Mouse (Mus musculus) limb, embryonic 13.5 days (tissue): Measurements from ENCODE around the gene Gpr18. TPM values are rescaled to one million over a fixed set of nuclear protein-coding genes. Genes with fewer than 3 reads are reported as not detected.

Experiments used
- ATAC-seq: fragments of 200-750 bp; cut with Nextera tagmentation; 2 replicates; pipeline ENCODE4 v1.8.0; 2017; ENCODE audit warnings: low read depth, moderate number of reproducible peaks, moderate TSS enrichment; ENCODE audit not compliant: low FRiP score
- H3K27ac ChIP-seq: fragments of 300-500 bp; sonication (generic); 2 replicates; pipeline ENCODE4 v1.5.1; 2015; ENCODE audit warnings: inconsistent platforms, mild to moderate bottlenecking, moderate library complexity
- H3K27me3 ChIP-seq: fragments of 300-500 bp; sonication (generic); 2 replicates; pipeline ENCODE4 v1.6.1; 2015; ENCODE audit warnings: mild to moderate bottlenecking, inconsistent platforms
- H3K36me3 ChIP-seq: fragments of 300-500 bp; sonication (generic); 2 replicates; pipeline ENCODE4 v1.6.1; 2015; ENCODE audit warnings: inconsistent platforms, mild to moderate bottlenecking, moderate library complexity
- H3K4me1 ChIP-seq: fragments of 300-500 bp; sonication (generic); 2 replicates; pipeline ENCODE4 v1.6.1; 2015; ENCODE audit warnings: inconsistent platforms
- H3K4me2 ChIP-seq: fragments of 300-500 bp; sonication (generic); replicated peaks from 2 replicates; pipeline ENCODE4 v1.6.1; 2015; ENCODE audit warnings: inconsistent platforms, mild to moderate bottlenecking, moderate library complexity
- H3K4me3 ChIP-seq: fragments of 300-500 bp; sonication (generic); 2 replicates; pipeline ENCODE4 v1.5.1; 2015; ENCODE audit warnings: moderate library complexity, mild to moderate bottlenecking, inconsistent platforms
- H3K9ac ChIP-seq: fragments of 300-500 bp; sonication (generic); 2 replicates; pipeline ENCODE4 v1.6.1; 2015; ENCODE audit warnings: mild to moderate bottlenecking, inconsistent platforms
- H3K9me3 ChIP-seq: fragments of 300-500 bp; sonication (generic); 2 replicates; pipeline ENCODE4 v1.6.1; 2016; ENCODE audit warnings: inconsistent platforms
- WGBS: fragments of 180-500 bp; shearing (Covaris S2); methylation state at CpG from one replicate; pipeline ENCODE4 v1.1.7; 2015; 5-methylcytosine and 5-hydroxymethylcytosine counted together
- polyA plus RNA-seq: library from polyadenylated mRNA; unstranded; fragments of >200 nt; fragmentation: Nextera tagmentation; extraction: Ambion mirVana; gene quantifications from 2 replicates; pipeline ENCODE4 v1.2.1, GENCODE M21; 2015

Gene Gpr18
- polyA plus RNA-seq, 1 experiment from 2014 or later, result 0.37 TPM

- no peaks in the 10 kb centered on the region for H3K27me3 ChIP-seq
- H3K9ac ChIP-seq, result no peak overlapping the region
- peaks cover 32% of the 10 kb centered on the region for H3K4me1 ChIP-seq
- no peaks in the 10 kb centered on the region for H3K9me3 ChIP-seq
- no peak overlapping the region for H3K4me2 ChIP-seq
- H3K4me3 ChIP-seq, result no peak overlapping the region
- H3K27ac ChIP-seq, result no peak overlapping the region
- peaks cover 5% of the 10 kb centered on the region; the same call in 1 of the 2 replicates for H3K36me3 ChIP-seq
- WGBS, result 96% methylated on average over 2 of the region's 2 CpGs
- no peak for ATAC-seq
Measured at GRCm38 (mm10) chr14:121897773-121898172, 17.8 kb downstream of the Gpr18 start.

GRCm38 (mm10) chr14:121896126-121897090 lies 19.2 kb downstream of the Gpr18 start:
- peaks cover 5% of the 10 kb centered on the region; the same call in 1 of the 2 replicates for H3K36me3 ChIP-seq
- H3K27me3 ChIP-seq, result no peaks in the 10 kb centered on the region
- no peak overlapping the region for H3K4me2 ChIP-seq
- H3K9me3 ChIP-seq, result no peaks in the 10 kb centered on the region
- peaks cover 37% of the 10 kb centered on the region for H3K4me1 ChIP-seq
- no peak overlapping the region for H3K4me3 ChIP-seq
- no peak for ATAC-seq
- H3K27ac ChIP-seq, result no peak overlapping the region
- WGBS, result 78% methylated on average over 6 of the region's 6 CpGs
- H3K9ac ChIP-seq, result no peak overlapping the region

GRCm38 (mm10) chr14:121895316-121895715 lies 20.3 kb downstream of the Gpr18 start:
- no peak for ATAC-seq
- WGBS, result 79% methylated on average over 4 of the region's 4 CpGs
- H3K27ac ChIP-seq, result peak overlapping the region; percentile 48; the same call in 1 of the 2 replicates

GRCm38 (mm10) chr14:121894511-121895135 lies 21.0 kb downstream of the Gpr18 start:
- Histone ChIP-seq H3K9ac (no peak overlapping the region), H3K27ac (no peak overlapping the region), H3K4me2 (no peak overlapping the region), H3K9me3 (no peaks in the 10 kb centered on the region), H3K4me1 (peaks cover 37% of the 10 kb centered on the region), H3K36me3 (peaks cover 12% of the 10 kb centered on the region; the same call in 1 of the 2 replicates), H3K4me3 (no peak overlapping the region), H3K27me3 (no peaks in the 10 kb centered on the region)
- ATAC-seq, result no peak
- WGBS, result 51% methylated on average over 5 of the region's 5 CpGs

More at GRCm38 (mm10) chr14:121895316-121895715, 20.3 kb downstream of the Gpr18 start:
- Histone ChIP-seq H3K9ac (no peak overlapping the region), H3K27me3 (no peaks in the 10 kb centered on the region), H3K4me3 (no peak overlapping the region), H3K36me3 (peaks cover 10% of the 10 kb centered on the region; the same call in 1 of the 2 replicates), H3K4me2 (no peak overlapping the region), H3K9me3 (no peaks in the 10 kb centered on the region), H3K4me1 (peaks cover 37% of the 10 kb centered on the region)

GRCm38 (mm10) chr14:121893747-121894146 lies 21.8 kb downstream of the Gpr18 start:
- Histone ChIP-seq H3K27me3 (no peaks in the 10 kb centered on the region), H3K4me1 (peaks cover 28% of the 10 kb centered on the region), H3K9ac (no peak overlapping the region; the same call in 1 of the 2 replicates), H3K4me2 (no peak overlapping the region), H3K27ac (no peak overlapping the region), H3K9me3 (no peaks in the 10 kb centered on the region), H3K36me3 (peaks cover 16% of the 10 kb centered on the region), H3K4me3 (no peak overlapping the region)
- whole genome bisulfite sequencing, result 80% methylated on average over 6 of the region's 6 CpGs
- no peak for ATAC-seq

- no peaks in the 10 kb centered on the region for H3K27me3 ChIP-seq
- no peak overlapping the region for H3K4me2 ChIP-seq
- H3K36me3 ChIP-seq, result peaks cover 9% of the 10 kb centered on the region
- H3K4me3 ChIP-seq, result no peak overlapping the region
- H3K27ac ChIP-seq, result no peak overlapping the region
- WGBS, result 66% methylated on average over 6 of the region's 6 CpGs
- no peaks in the 10 kb centered on the region for H3K9me3 ChIP-seq
- H3K4me1 ChIP-seq, result peaks cover 23% of the 10 kb centered on the region
- no peak for ATAC-seq
- H3K9ac ChIP-seq, result no peak overlapping the region
Measured at GRCm38 (mm10) chr14:121884150-121884797, 31.3 kb downstream of the Gpr18 start.

GRCm38 (mm10) chr14:121881211-121881610 lies 34.4 kb downstream of the Gpr18 start:
- H3K27me3 ChIP-seq, result no peaks in the 10 kb centered on the region
- H3K4me1 ChIP-seq, result peaks cover 13% of the 10 kb centered on the region
- H3K27ac ChIP-seq, result no peak overlapping the region
- H3K36me3 ChIP-seq, result peaks cover 6% of the 10 kb centered on the region; the same call in 1 of the 2 replicates
- no peak overlapping the region for H3K4me2 ChIP-seq
- no peak overlapping the region for H3K4me3 ChIP-seq
- H3K9me3 ChIP-seq, result no peaks in the 10 kb centered on the region
- no peak for ATAC-seq
- WGBS, result 88% methylated on average over 7 of the region's 7 CpGs
- no peak overlapping the region for H3K9ac ChIP-seq

- ATAC-seq, result no peak
- H3K27me3 ChIP-seq, result no peaks in the 10 kb centered on the region
- H3K9ac ChIP-seq, result peak overlapping the region; percentile 92
- WGBS, result 14% methylated on average over 16 of the region's 16 CpGs
- H3K4me3 ChIP-seq, result peak overlapping the region; percentile 94
- H3K4me2 ChIP-seq, result peak overlapping the region; percentile 93
- no peak overlapping the region for H3K27ac ChIP-seq
- peaks cover 2% of the 10 kb centered on the region; the same call in 1 of the 2 replicates for H3K36me3 ChIP-seq
- peaks cover 9% of the 10 kb centered on the region for H3K4me1 ChIP-seq
- no peaks in the 10 kb centered on the region for H3K9me3 ChIP-seq
Measured at GRCm38 (mm10) chr14:121879266-121879840, 36.2 kb downstream of the Gpr18 start.

- 0% methylated on average over 27 of the region's 27 CpGs for WGBS
Measured at GRCm38 (mm10) chr14:121878859-121879206, 36.7 kb downstream of the Gpr18 start.

GRCm38 (mm10) chr14:121878176-121878858 lies 37.3 kb downstream of the Gpr18 start, which contains the start of gene Ubac2:
Ubac2 (plus strand) TSS chr14:121878620.
- Histone ChIP-seq H3K4me1 (peaks cover 9% of the 10 kb centered on the region), H3K9me3 (no peaks in the 10 kb centered on the region), H3K36me3 (peaks cover 2% of the 10 kb centered on the region; the same call in 1 of the 2 replicates), H3K9ac (peak within 1 kb of the TSS; percentile 92), H3K4me3 (peak within 1 kb of the TSS; percentile 94), H3K27ac (peak within 1 kb of the TSS; percentile 86), H3K27me3 (no peaks in the 10 kb centered on the region), H3K4me2 (peak within 1 kb of the TSS; percentile 93)
- ATAC-seq, result peak; percentile 99
- under 1% methylated on average over 60 of the region's 61 CpGs for WGBS

More at GRCm38 (mm10) chr14:121878859-121879206, 36.7 kb downstream of the Gpr18 start:
- peaks cover 9% of the 10 kb centered on the region for H3K4me1 ChIP-seq
- H3K27ac ChIP-seq, result peak overlapping the region; percentile 65; the same call in 1 of the 2 replicates
- H3K9me3 ChIP-seq, result no peaks in the 10 kb centered on the region
- peak overlapping the region; percentile 92 for H3K9ac ChIP-seq
- no peak; the same call in 1 of the 2 replicates for ATAC-seq
- no peaks in the 10 kb centered on the region for H3K27me3 ChIP-seq
- peak overlapping the region; percentile 93 for H3K4me2 ChIP-seq
- H3K36me3 ChIP-seq, result peaks cover 2% of the 10 kb centered on the region; the same call in 1 of the 2 replicates
- peak overlapping the region; percentile 94 for H3K4me3 ChIP-seq

- H3K4me1 ChIP-seq, result peaks cover 9% of the 10 kb centered on the region
- H3K9ac ChIP-seq, result peak overlapping the region; percentile 92
- peak overlapping the region; percentile 94 for H3K4me3 ChIP-seq
- no peaks in the 10 kb centered on the region for H3K9me3 ChIP-seq
- H3K27me3 ChIP-seq, result no peaks in the 10 kb centered on the region
- peak overlapping the region; percentile 93 for H3K4me2 ChIP-seq
- no peak for ATAC-seq
- 29% methylated on average over 8 of the region's 8 CpGs for WGBS
- H3K36me3 ChIP-seq, result peaks cover 2% of the 10 kb centered on the region; the same call in 1 of the 2 replicates
- H3K27ac ChIP-seq, result peak overlapping the region; percentile 86
Measured at GRCm38 (mm10) chr14:121877640-121878039, 37.9 kb downstream of the Gpr18 start.
